Mouse (Mus musculus) heart, postnatal 0 days (tissue): Measurements from ENCODE around the gene Carmil1. TPM values are rescaled to one million over a fixed set of nuclear protein-coding genes. Genes with fewer than 3 reads are reported as not detected.

Experiments used
- ATAC-seq: fragments of 200-750 bp; cut with Nextera tagmentation; 2 replicates; pipeline ENCODE4 v1.8.0; 2017; ENCODE audit warnings: low read depth, moderate number of reproducible peaks, moderate library complexity; ENCODE audit not compliant: insufficient read depth
- DNase-seq: peaks from one replicate; pipeline ENCODE4 v3.0.0-alpha.2; 2016; ENCODE audit warnings: low spot score
- H3K27ac ChIP-seq: fragments of 300-500 bp; sonication (generic); 2 replicates; pipeline ENCODE4 v1.5.1; 2014; ENCODE audit warnings: low read depth, mild to moderate bottlenecking
- H3K27me3 ChIP-seq: fragments of 300-500 bp; sonication (generic); 2 replicates; pipeline ENCODE4 v1.6.1; 2014; ENCODE audit warnings: low read length, mixed read lengths; ENCODE audit not compliant: control insufficient read depth, insufficient read depth
- H3K36me3 ChIP-seq: fragments of 300-500 bp; sonication (generic); replicated peaks from 2 replicates; pipeline ENCODE4 v1.6.1; 2014; ENCODE audit warnings: low read length, mixed read lengths; ENCODE audit not compliant: control insufficient read depth, insufficient read depth
- H3K4me1 ChIP-seq: fragments of 300-500 bp; sonication (generic); 2 replicates; pipeline ENCODE4 v1.6.1; 2014; ENCODE audit warnings: antibody characterized with exemption; ENCODE audit not compliant: control insufficient read depth, insufficient read depth
- H3K4me2 ChIP-seq: fragments of 300-500 bp; sonication (generic); 2 replicates; pipeline ENCODE4 v1.6.1; 2014; ENCODE audit warnings: low read depth, mild to moderate bottlenecking, low read length, moderate library complexity
- H3K4me3 ChIP-seq: fragments of 300-500 bp; sonication (generic); 2 replicates; pipeline ENCODE4 v1.5.1; 2014; ENCODE audit warnings: low read depth, low read length
- H3K9ac ChIP-seq: fragments of 300-500 bp; sonication (generic); replicated peaks from 2 replicates; pipeline ENCODE4 v1.6.1; 2014; ENCODE audit warnings: low read depth, low read length, mixed read lengths
- H3K9me3 ChIP-seq: fragments of 300-500 bp; sonication (generic); replicated peaks from 2 replicates; pipeline ENCODE4 v1.6.1; 2016; ENCODE audit warnings: low read length; ENCODE audit not compliant: control insufficient read depth
- CTCF ChIP-seq: IDR thresholded peaks from 2 replicates; pipeline ENCODE4 v1.5.1; 2016; ENCODE audit warnings: antibody characterized with exemption, control low read depth, low read depth
- EP300 ChIP-seq: IDR thresholded peaks from 2 replicates; pipeline ENCODE4 v1.6.1; 2016; ENCODE audit warnings: antibody characterized with exemption, low read depth
- WGBS: fragments of 180-500 bp; shearing (Covaris S2); extraction: QIAGEN DNeasy Blood & Tissue Kit; methylation state at CpG from one replicate; pipeline ENCODE4 v1.1.7; 2014; 5-methylcytosine and 5-hydroxymethylcytosine counted together
- polyA plus RNA-seq: library from polyadenylated mRNA; unstranded; fragments of >200 nt; fragmentation: Nextera tagmentation; extraction: Ambion mirVana; gene quantifications from 2 replicates; pipeline ENCODE4 v1.2.1, GENCODE M21; 2015
- total RNA-seq: library from RNA; depleted of rRNA; stranded (reverse); fragments of >200 nt; gene quantifications from 2 replicates; pipeline ENCODE4 v1.2.3, GENCODE M21; 2014; ENCODE audit warnings: low replicate concordance

The Carmil1 gene
- total and polyA plus RNA-seq, 2 experiments from 2014 or later, result 1.1 to 4.3 TPM

DNA sequence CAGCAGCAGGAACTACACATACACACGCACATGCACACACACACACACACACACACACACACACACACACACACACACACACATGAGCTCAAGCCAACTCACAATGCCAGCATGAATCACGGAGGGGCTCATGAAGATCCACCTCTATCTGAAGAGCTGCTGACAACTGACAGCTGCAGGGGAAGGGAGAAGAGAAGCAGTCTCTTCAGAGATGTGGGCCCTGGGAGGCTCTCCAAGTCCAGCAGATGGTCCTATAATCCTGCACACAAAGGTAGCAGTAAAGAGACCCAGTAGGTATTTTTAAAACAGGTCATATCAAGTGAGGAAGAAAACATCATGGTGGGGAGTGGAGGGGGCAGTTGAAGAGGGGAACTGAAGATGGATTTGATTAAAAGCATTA, 281.8 kb downstream of the Carmil1 start:
- Histone ChIP-seq H3K27me3 (peaks cover 5% of the 10 kb centered on the region), H3K9ac (no peak overlapping the region), H3K36me3 (no peaks in the 10 kb centered on the region), H3K4me2 (no peak overlapping the region), H3K4me3 (no peak overlapping the region), H3K9me3 (no peaks in the 10 kb centered on the region), H3K4me1 (no peaks in the 10 kb centered on the region), H3K27ac (no peak overlapping the region)
- DNase-seq, result no peak
- TF ChIP-seq EP300, result no peak
- no peak for TF ChIP-seq CTCF
- no peak for ATAC-seq
- 50% methylated on average over 2 of the region's 2 CpGs for WGBS

DNA sequence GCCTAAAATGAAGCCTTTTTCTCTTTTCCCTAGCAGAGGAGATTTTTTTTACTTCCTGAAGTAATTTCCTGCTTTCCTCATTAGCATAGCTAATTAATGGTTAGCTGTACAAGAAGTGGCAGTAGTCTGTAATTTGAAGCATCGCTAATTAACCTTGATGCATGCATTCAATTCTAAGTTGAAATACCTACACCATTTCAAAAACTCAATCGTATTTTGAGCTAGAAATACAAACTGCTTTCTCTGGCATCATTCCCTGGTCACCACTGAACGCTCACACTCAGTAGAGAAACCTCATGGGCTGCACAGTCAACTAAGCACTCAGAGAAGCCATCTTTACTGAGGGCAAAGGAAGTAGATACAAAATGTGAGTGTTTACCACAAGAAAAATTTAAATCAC, 285.8 kb downstream of the Carmil1 start:
- Histone ChIP-seq H3K27me3 (peaks cover 25% of the 10 kb centered on the region), H3K36me3 (no peaks in the 10 kb centered on the region)
- 64% methylated on average over 3 of the region's 3 CpGs for WGBS

DNA sequence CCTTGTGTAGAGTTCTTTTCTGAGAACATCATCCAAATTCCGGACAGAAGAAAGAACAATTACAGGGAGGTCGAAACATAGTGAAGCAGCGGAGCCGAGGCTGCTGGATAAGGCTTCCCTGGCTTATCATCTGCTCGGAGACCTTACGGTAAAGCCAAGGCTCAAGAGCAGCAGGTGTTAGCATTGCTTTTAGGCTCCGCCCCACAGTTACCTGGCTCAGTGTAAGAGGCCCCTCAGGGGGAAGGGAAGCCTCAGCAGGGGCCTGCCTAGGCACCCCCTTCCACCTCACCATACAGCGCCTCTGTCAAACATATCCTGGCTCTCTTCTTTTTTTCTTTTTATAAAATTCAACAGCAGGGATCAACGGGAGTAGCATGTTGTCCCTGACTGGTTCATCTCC, 286.6 kb downstream of the Carmil1 start:
- H3K9me3 ChIP-seq, result no peaks in the 10 kb centered on the region
- DNase-seq, result no peak
- no peak for ATAC-seq
- TF ChIP-seq CTCF (no peak), EP300 (no peak)
- no peak overlapping the region for H3K4me2 ChIP-seq
- H3K36me3 ChIP-seq, result no peaks in the 10 kb centered on the region
- H3K27ac ChIP-seq, result no peak overlapping the region
- no peak overlapping the region for H3K4me3 ChIP-seq
- H3K4me1 ChIP-seq, result no peaks in the 10 kb centered on the region
- 14% methylated on average over 9 of the region's 9 CpGs for WGBS
- peaks cover 25% of the 10 kb centered on the region for H3K27me3 ChIP-seq
- no peak overlapping the region for H3K9ac ChIP-seq

More for the DNA sequence above, 285.8 kb downstream of the Carmil1 start:
- Histone ChIP-seq H3K9ac (no peak overlapping the region), H3K4me2 (no peak overlapping the region), H3K4me1 (no peaks in the 10 kb centered on the region), H3K9me3 (no peaks in the 10 kb centered on the region), H3K4me3 (no peak overlapping the region), H3K27ac (no peak overlapping the region)
- TF ChIP-seq CTCF (no peak), EP300 (no peak)
- DNase-seq, result no peak
- no peak for ATAC-seq

DNA sequence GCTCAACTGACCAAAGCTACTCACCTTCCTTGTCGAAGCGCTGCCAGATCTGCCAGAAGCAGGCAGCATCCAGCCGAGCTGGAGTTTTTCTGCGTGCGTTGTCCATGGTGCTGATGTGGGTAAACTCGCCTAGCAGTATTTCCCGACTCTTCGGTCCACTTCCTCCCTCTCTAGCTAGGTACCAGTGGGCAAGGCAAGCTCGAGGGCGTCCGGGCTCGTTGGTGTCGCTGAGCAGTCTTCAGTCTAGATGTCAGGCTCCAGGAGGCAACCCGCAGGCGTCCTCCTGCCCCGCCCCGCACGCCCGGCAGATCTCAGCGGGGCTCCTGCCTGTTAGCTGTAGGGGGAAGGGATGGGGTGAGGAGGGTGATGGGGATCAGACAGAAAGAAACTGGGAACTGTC, 289.7 kb downstream of the Carmil1 start, which contains the start of gene Scgn:
Scgn (minus strand) TSS at position 287 of the 400 bp plus-strand sequence.
- Histone ChIP-seq H3K36me3 (no peaks in the 10 kb centered on the region), H3K4me1 (no peaks in the 10 kb centered on the region), H3K27ac (no peak within 1 kb of the TSS), H3K9me3 (no peaks in the 10 kb centered on the region), H3K4me2 (no peak within 1 kb of the TSS), H3K27me3 (peaks cover 25% of the 10 kb centered on the region), H3K9ac (no peak within 1 kb of the TSS), H3K4me3 (no peak within 1 kb of the TSS)
- DNase-seq (peak; percentile 72), ATAC-seq (no peak)
- WGBS, result under 1% methylated on average over 20 of the region's 20 CpGs
- TF ChIP-seq CTCF (no peak), EP300 (no peak)

GRCm38 (mm10) chr13:23990451-23990850, 290.1 kb downstream of the Carmil1 start:
- no peak overlapping the region for H3K4me3 ChIP-seq
- TF ChIP-seq CTCF (no peak), EP300 (no peak)
- H3K9me3 ChIP-seq, result no peaks in the 10 kb centered on the region
- H3K36me3 ChIP-seq, result no peaks in the 10 kb centered on the region
- H3K4me1 ChIP-seq, result no peaks in the 10 kb centered on the region
- DNase-seq (no peak), ATAC-seq (no peak)
- 49% methylated on average over 5 of the region's 5 CpGs for WGBS
- H3K27me3 ChIP-seq, result peaks cover 25% of the 10 kb centered on the region
- H3K27ac ChIP-seq, result no peak overlapping the region
- H3K4me2 ChIP-seq, result no peak overlapping the region
- no peak overlapping the region for H3K9ac ChIP-seq

GRCm38 (mm10) chr13:23985130-23985529, 295.5 kb downstream of the Carmil1 start:
- Histone ChIP-seq H3K4me2 (no peak overlapping the region), H3K36me3 (no peaks in the 10 kb centered on the region), H3K4me3 (no peak overlapping the region), H3K9me3 (no peaks in the 10 kb centered on the region), H3K27me3 (no peaks in the 10 kb centered on the region), H3K9ac (no peak overlapping the region), H3K4me1 (no peaks in the 10 kb centered on the region), H3K27ac (no peak overlapping the region)
- DNase-seq (no peak), ATAC-seq (no peak)
- WGBS, result 39% methylated on average over 3 of the region's 3 CpGs
- TF ChIP-seq CTCF (no peak), EP300 (no peak)
